Mouse (Mus musculus): ENCODE measurements around the gene AI413582.

DNA sequence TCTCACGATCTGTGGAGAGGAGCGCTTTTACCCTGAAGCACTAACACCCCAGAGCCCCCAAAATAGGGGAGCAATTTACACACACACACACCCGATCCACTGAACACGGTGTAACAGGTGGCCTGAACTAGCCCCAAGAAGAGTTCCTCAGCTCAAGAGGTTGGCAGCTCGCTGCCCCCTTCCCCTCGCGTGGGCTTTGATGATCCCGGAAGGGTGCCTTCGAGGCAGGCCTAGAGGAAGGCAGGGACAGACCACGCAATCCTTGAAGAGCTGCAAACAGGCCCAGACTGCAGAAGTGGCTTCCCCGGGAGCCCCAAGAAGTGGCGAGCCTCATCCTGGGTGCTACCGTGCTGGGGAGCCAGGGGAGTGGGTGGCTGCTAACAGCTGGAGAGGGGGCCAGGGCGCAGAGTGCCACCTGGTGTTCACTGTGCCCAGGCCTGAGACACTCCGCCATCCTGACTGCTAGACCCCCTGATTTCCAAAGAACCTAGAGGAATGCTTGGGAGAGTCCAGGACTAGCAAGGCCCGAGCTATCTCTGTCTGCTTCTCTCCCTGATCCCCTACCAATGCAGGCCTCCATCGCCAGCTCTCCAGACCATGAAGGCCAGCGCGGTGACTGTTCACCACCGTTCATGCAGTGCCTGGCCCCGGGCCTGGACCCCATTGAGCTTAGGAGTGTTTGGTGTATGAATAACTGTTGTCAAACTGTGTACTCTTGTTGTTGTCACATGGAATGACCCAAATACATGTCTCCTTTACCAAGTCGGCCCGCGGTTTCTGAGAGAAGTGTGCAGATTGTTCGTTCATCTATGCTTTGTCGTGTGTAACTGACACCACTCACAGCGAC, 51.4 kb downstream of the AI413582 start:
- no peak for TF ChIP-seq EP300 (IDR thresholded peaks at IDR 0.05)
- peak; percentile 49 for TF ChIP-seq CTCF (IDR thresholded peaks at IDR 0.05)

All from lung, postnatal 0 days (tissue).